Mouse (Mus musculus) myocyte (in vitro differentiated cells): Measurements from ENCODE around the gene Cntn6. TPM values are rescaled to one million over a fixed set of nuclear protein-coding genes. Genes with fewer than 3 reads are reported as not detected.

ENCODE experiments used
- H3K27me3 ChIP-seq: one replicate; pipeline ENCODE4 v1.6.1; 2011; ENCODE audit not compliant: control insufficient read depth, insufficient read depth, insufficient read length
- H3K36me3 ChIP-seq: one replicate; pipeline ENCODE4 v1.6.1; 2011; ENCODE audit not compliant: control insufficient read depth, insufficient read depth
- H3K4me2 ChIP-seq: one replicate; pipeline ENCODE4 v1.6.1; 2011; ENCODE audit warnings: low read depth, control low read depth
- H3K4me3 ChIP-seq: one replicate; pipeline ENCODE4 v1.5.1; 2011; ENCODE audit warnings: mild to moderate bottlenecking, control low read depth, moderate library complexity
- H3K79me2 ChIP-seq: one replicate; pipeline ENCODE4 v1.6.1; 2011; ENCODE audit not compliant: control insufficient read depth, insufficient read depth
- H3ac ChIP-seq: one replicate; pipeline ENCODE4 v1.6.1; 2011; ENCODE audit not compliant: control insufficient read depth, insufficient read length
- CEBPB ChIP-seq: IDR thresholded peaks from 2 replicates; pipeline ENCODE4 v1.6.1; 2011; ENCODE audit warnings: mild to moderate bottlenecking, moderate library complexity; ENCODE audit not compliant: poor library complexity, insufficient read depth, severe bottlenecking
- E2F4 ChIP-seq: IDR thresholded peaks from one replicate; pipeline ENCODE4 v1.6.1; 2011; ENCODE audit warnings: mild to moderate bottlenecking, control low read depth, moderate library complexity; ENCODE audit not compliant: insufficient read depth
- MAX ChIP-seq: IDR thresholded peaks from one replicate; pipeline ENCODE4 v1.6.1; 2011; ENCODE audit warnings: low read depth, mild to moderate bottlenecking, control low read depth
- MYOD1 ChIP-seq, 3 experiments: IDR thresholded peaks; one replicate each; pipeline ENCODE4 v1.6.1; 2011; ENCODE audit warnings: control low read depth in 2 of 3, low read depth in 2 of 3, mild to moderate bottlenecking in 2 of 3, moderate library complexity in 1 of 3; ENCODE audit not compliant: insufficient read length in 2 of 3, control insufficient read depth in 1 of 3
- MYOG ChIP-seq, 3 experiments: IDR thresholded peaks; one replicate each; pipeline ENCODE4 v1.6.1; 2011; ENCODE audit warnings: control low read depth in 2 of 3, low read depth in 2 of 3, mild to moderate bottlenecking in 2 of 3; ENCODE audit not compliant: insufficient read length in 2 of 3, control insufficient read depth in 1 of 3, insufficient read depth in 1 of 3
- POLR2A ChIP-seq: IDR thresholded peaks from one replicate; pipeline ENCODE4 v1.6.1; 2011; ENCODE audit warnings: low read depth, mild to moderate bottlenecking, control low read depth, moderate library complexity; ENCODE audit not compliant: insufficient read length
- POLR2AphosphoS2 ChIP-seq: IDR thresholded peaks from one replicate; pipeline ENCODE4 v1.6.1; 2011; ENCODE audit warnings: low read depth, control low read depth; ENCODE audit not compliant: insufficient read length
- REST ChIP-seq: IDR thresholded peaks from one replicate; pipeline ENCODE4 v1.6.1; 2011; ENCODE audit warnings: mild to moderate bottlenecking, control low read depth, moderate library complexity; ENCODE audit not compliant: insufficient read depth, insufficient read length
- SRF ChIP-seq: IDR thresholded peaks from one replicate; pipeline ENCODE4 v1.6.1; 2011; ENCODE audit warnings: low read depth; ENCODE audit not compliant: control insufficient read depth, insufficient read length
- TCF12 ChIP-seq: IDR thresholded peaks from one replicate; pipeline ENCODE4 v1.6.1; 2011; ENCODE audit warnings: mild to moderate bottlenecking, control low read depth; ENCODE audit not compliant: poor library complexity, insufficient read depth, severe bottlenecking
- TCF3 ChIP-seq: IDR thresholded peaks from one replicate; pipeline ENCODE4 v1.6.1; 2011; ENCODE audit warnings: low read depth, control low read depth; ENCODE audit not compliant: insufficient read length
- USF1 ChIP-seq: IDR thresholded peaks from one replicate; pipeline ENCODE4 v1.6.1; 2011; ENCODE audit warnings: low read depth, mild to moderate bottlenecking, control low read depth, moderate library complexity
- polyA plus RNA-seq: library from polyadenylated mRNA; unstranded; fragments of >200 nt; fragmentation: generic; extraction: Trizol; gene quantifications from one replicate; pipeline ENCODE4 v1.2.1, GENCODE M21; 2012; ENCODE audit warnings: missing spikeins

The Cntn6 gene
- polyA plus RNA-seq, 1 experiment: not detected

- no peaks in the 10 kb centered on the region for H3K36me3 ChIP-seq
- TF ChIP-seq USF1: no peak
- no peak for TF ChIP-seq MYOG (IDR thresholded peaks at IDR 0.05; ENCODE audit: control insufficient read depth in 1 of 3, insufficient read depth in 1 of 3, insufficient read length in 2 of 3, low read depth in 2 of 3)
- TF ChIP-seq MYOD1 (IDR thresholded peaks at IDR 0.05; ENCODE audit: control insufficient read depth in 1 of 3, insufficient read length in 2 of 3, low read depth in 2 of 3): no peak
- TF ChIP-seq TCF3: no peak
- H3K4me3 ChIP-seq: no peak overlapping the region
- no peaks in the 10 kb centered on the region for H3K79me2 ChIP-seq
- H3K4me2 ChIP-seq: no peak overlapping the region
- no peaks in the 10 kb centered on the region for H3K27me3 ChIP-seq
- H3ac ChIP-seq: no peak overlapping the region
These were observed 391.4 kb downstream of the Cntn6 start for GRCm38 (mm10) chr6:104884021-104884420.

GRCm38 (mm10) chr6:104885829-104886228, 393.2 kb downstream of the Cntn6 start:
- Histone ChIP-seq H3K4me3 (no peak overlapping the region), H3K36me3 (no peaks in the 10 kb centered on the region), H3K4me2 (no peak overlapping the region), H3ac (no peak overlapping the region), H3K27me3 (no peaks in the 10 kb centered on the region), H3K79me2 (no peaks in the 10 kb centered on the region)
- TF ChIP-seq SRF (no peak), TCF12 (no peak), MYOD1 (IDR thresholded peaks at IDR 0.05; ENCODE audit: control insufficient read depth in 1 of 3, insufficient read length in 2 of 3, low read depth in 2 of 3) (no peak), TCF3 (no peak), MYOG (IDR thresholded peaks at IDR 0.05; ENCODE audit: control insufficient read depth in 1 of 3, insufficient read depth in 1 of 3, insufficient read length in 2 of 3, low read depth in 2 of 3) (no peak), MAX (no peak), POLR2A (no peak), CEBPB (no peak), POLR2AphosphoS2 (no peak), USF1 (no peak), REST (no peak), E2F4 (no peak)

- no peaks in the 10 kb centered on the region for H3K36me3 ChIP-seq
- no peaks in the 10 kb centered on the region for H3K79me2 ChIP-seq
- no peaks in the 10 kb centered on the region for H3K27me3 ChIP-seq
- H3ac ChIP-seq: no peak overlapping the region
- no peak overlapping the region for H3K4me2 ChIP-seq
- no peak overlapping the region for H3K4me3 ChIP-seq
- TF ChIP-seq POLR2A: no peak
- TF ChIP-seq MYOD1 (IDR thresholded peaks at IDR 0.05; ENCODE audit: control insufficient read depth in 1 of 3, insufficient read length in 2 of 3, low read depth in 2 of 3): no peak
- no peak for TF ChIP-seq TCF12
- no peak for TF ChIP-seq CEBPB
- TF ChIP-seq E2F4: no peak
- TF ChIP-seq TCF3: no peak
- TF ChIP-seq MYOG (IDR thresholded peaks at IDR 0.05; ENCODE audit: control insufficient read depth in 1 of 3, insufficient read depth in 1 of 3, insufficient read length in 2 of 3, low read depth in 2 of 3): no peak
These were observed 398.5 kb downstream of the Cntn6 start for GRCm38 (mm10) chr6:104891071-104891470.
